Mouse (Mus musculus) neural tube, embryonic 13.5 days (tissue): Measurements from ENCODE around the gene Zbtb21. TPM values are rescaled to one million over a fixed set of nuclear protein-coding genes. Genes with fewer than 3 reads are reported as not detected.

Source experiments
- ATAC-seq: fragments of 200-750 bp; cut with Nextera tagmentation; 2 replicates; pipeline ENCODE4 v1.8.0; 2017; ENCODE audit warnings: low read depth, mild to moderate bottlenecking, moderate TSS enrichment, moderate library complexity
- H3K27ac ChIP-seq: fragments of 300-500 bp; sonication (generic); replicated peaks from 2 replicates; pipeline ENCODE4 v1.5.1; 2015; ENCODE audit warnings: moderate library complexity, mild to moderate bottlenecking, inconsistent platforms
- H3K27me3 ChIP-seq: fragments of 300-500 bp; sonication (generic); 2 replicates; pipeline ENCODE4 v1.6.1; 2015; ENCODE audit warnings: mild to moderate bottlenecking, inconsistent platforms
- H3K36me3 ChIP-seq: fragments of 300-500 bp; sonication (generic); 2 replicates; pipeline ENCODE4 v1.6.1; 2015; ENCODE audit warnings: mild to moderate bottlenecking, inconsistent platforms
- H3K4me1 ChIP-seq: fragments of 300-500 bp; sonication (generic); replicated peaks from 2 replicates; pipeline ENCODE4 v1.6.1; 2015; ENCODE audit warnings: inconsistent platforms
- H3K4me2 ChIP-seq: fragments of 300-500 bp; sonication (generic); 2 replicates; pipeline ENCODE4 v1.6.1; 2015; ENCODE audit warnings: inconsistent platforms, mild to moderate bottlenecking, moderate library complexity
- H3K4me3 ChIP-seq: fragments of 300-500 bp; sonication (generic); 2 replicates; pipeline ENCODE4 v1.5.1; 2015; ENCODE audit warnings: mild to moderate bottlenecking, inconsistent platforms
- H3K9ac ChIP-seq: fragments of 300-500 bp; sonication (generic); 2 replicates; pipeline ENCODE4 v1.6.1; 2015; ENCODE audit warnings: moderate library complexity, mild to moderate bottlenecking, inconsistent platforms
- H3K9me3 ChIP-seq: fragments of 300-500 bp; sonication (generic); 2 replicates; pipeline ENCODE4 v1.6.1; 2016; ENCODE audit warnings: inconsistent platforms
- WGBS: fragments of 180-500 bp; shearing (Covaris S2); methylation state at CpG from one replicate; pipeline ENCODE4 v1.1.7; 2015; 5-methylcytosine and 5-hydroxymethylcytosine counted together
- polyA plus RNA-seq: library from polyadenylated mRNA; unstranded; fragments of >200 nt; fragmentation: Nextera tagmentation; extraction: Ambion mirVana; gene quantifications from 2 replicates; pipeline ENCODE4 v1.2.1, GENCODE M21; 2015

Zbtb21 gene
- polyA plus RNA-seq, 1 experiment from 2014 or later: 13.5 TPM

DNA sequence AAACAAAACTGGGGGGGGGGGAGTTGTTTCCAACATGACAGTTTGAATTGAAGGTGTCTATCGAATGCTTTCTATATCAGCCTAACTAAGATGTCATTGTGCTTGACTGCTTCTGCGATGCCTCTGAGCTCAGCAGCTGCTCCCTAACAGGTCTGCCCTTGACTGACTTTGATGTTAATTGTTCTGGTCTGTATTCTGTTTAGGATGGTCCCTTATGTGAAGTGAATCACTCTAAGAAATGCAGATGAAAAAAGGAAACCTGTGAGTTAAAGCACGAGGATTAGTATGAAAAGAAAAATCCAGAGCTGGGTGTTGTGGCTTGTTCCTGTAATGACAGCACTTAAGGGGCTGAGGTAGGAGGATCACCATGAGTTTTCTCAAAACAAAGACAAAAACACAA is 26.6 kb downstream of the Zbtb21 start:
- Histone ChIP-seq H3K9me3 (no peaks in the 10 kb centered on the region), H3K4me3 (no peak overlapping the region), H3K4me1 (no peaks in the 10 kb centered on the region), H3K9ac (no peak overlapping the region), H3K4me2 (no peak overlapping the region), H3K27me3 (no peaks in the 10 kb centered on the region), H3K36me3 (no peaks in the 10 kb centered on the region), H3K27ac (no peak overlapping the region)
- 84% methylated on average over 3 of the region's 3 CpGs for WGBS
- no peak for ATAC-seq

DNA sequence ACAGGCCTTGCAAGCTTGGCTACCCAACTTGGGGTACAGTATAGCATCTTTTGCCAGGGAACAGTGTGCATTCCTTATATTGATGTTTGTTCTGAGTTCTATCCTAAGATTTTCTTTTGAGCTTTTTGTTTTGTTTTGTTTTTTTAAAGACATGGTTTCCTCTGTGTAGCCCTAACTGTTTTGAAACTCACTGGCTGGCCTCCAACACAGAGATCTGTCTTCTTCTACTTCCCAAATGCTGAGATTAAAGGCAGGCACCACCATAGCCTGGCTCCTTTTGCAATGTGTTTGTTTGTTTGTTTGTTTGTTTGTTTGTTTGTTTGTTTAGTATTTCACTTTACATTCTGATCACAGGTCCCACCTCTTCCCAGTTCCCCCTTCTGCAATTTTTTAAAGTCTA is 32.2 kb downstream of the Zbtb21 start:
- no peaks in the 10 kb centered on the region for H3K36me3 ChIP-seq
- H3K4me2 ChIP-seq: no peak overlapping the region
- ATAC-seq: no peak
- no peaks in the 10 kb centered on the region for H3K27me3 ChIP-seq
- no peaks in the 10 kb centered on the region for H3K9me3 ChIP-seq
- H3K4me3 ChIP-seq: no peak overlapping the region
- no peaks in the 10 kb centered on the region for H3K4me1 ChIP-seq
- H3K27ac ChIP-seq: no peak overlapping the region
- H3K9ac ChIP-seq: no peak overlapping the region

DNA sequence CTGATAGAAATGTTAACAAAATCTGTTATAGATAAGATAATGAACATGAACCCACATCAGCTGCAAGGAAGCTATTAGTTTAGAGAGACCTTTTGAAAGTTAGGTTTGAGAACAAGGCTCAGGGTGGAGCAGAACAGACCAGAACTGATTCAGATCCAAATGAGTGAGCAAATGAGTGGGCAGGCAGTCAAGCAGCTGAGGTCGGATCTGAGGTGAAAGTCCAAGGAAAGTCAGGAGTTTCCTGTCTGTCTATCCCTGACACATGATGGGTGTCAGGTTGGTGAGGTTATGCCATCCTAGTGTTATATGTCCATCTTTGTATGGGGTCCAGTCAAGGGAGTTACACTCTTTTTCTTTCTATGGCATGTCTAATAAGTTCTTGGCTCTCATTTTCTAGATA is 32.9 kb downstream of the Zbtb21 start:
- no peaks in the 10 kb centered on the region for H3K36me3 ChIP-seq
- no peaks in the 10 kb centered on the region for H3K27me3 ChIP-seq
- H3K4me1 ChIP-seq: no peaks in the 10 kb centered on the region
- no peak overlapping the region for H3K4me3 ChIP-seq
- no peak overlapping the region for H3K27ac ChIP-seq
- no peaks in the 10 kb centered on the region for H3K9me3 ChIP-seq
- no peak overlapping the region for H3K4me2 ChIP-seq
- no peak for ATAC-seq
- H3K9ac ChIP-seq: no peak overlapping the region
- 44% methylated on average over 1 of the region's 1 CpGs for WGBS

DNA sequence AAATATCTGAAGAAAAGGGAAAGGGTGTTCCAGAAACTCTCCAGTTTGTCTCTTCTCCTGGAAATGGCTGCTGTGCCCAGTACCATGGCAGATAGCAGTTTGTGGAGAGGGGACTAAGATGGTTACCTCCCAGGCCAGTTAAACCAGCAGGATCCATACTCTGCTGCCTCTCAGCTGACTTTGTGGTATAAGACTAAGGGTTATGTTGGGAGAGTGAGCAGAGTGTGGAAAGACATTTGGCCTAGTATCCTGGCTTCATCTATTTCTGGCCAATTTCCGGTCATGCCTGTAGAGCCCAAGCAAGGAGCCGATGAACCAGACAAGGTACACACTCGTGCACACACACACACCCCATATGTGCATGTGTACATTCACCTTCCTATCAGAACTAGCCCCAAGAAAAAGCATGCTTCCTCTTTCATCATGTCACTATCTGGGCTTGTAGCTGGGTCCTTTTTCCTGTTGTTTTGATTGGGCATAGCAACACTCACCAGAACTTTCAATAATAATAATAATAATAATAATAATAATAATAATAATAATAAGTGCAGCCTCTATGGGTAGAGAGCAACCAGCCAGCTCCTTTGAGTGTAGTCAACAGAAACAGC is 35.0 kb downstream of the Zbtb21 start:
- Histone ChIP-seq H3K9me3 (no peaks in the 10 kb centered on the region), H3K4me1 (peaks cover 5% of the 10 kb centered on the region; the same call in 1 of the 2 replicates), H3K27ac (no peak overlapping the region), H3K36me3 (no peaks in the 10 kb centered on the region), H3K4me2 (no peak overlapping the region), H3K27me3 (no peaks in the 10 kb centered on the region), H3K4me3 (no peak overlapping the region), H3K9ac (no peak overlapping the region)
- 89% methylated on average over 3 of the region's 3 CpGs for WGBS
- no peak for ATAC-seq

DNA sequence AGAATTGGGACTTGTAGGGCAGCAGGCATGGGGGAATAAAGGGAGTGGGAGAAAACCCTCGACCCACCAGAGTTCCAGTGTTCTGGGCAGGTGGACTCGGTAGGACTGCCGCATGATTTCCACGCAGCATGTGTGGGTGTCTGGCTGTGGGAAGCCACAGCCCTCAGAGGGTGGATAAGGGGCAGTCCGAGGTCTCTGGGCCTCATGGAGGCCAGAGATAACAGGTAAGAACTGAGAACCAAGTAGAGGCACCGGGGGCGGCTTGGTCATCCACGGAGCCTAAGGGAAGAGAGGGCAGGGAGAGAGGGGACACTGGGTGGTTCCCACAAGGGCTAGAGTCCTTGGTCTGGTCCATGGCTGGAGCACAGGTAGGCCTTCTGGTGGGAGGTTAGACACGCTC is 36.0 kb downstream of the Zbtb21 start:
- no peak overlapping the region for H3K9ac ChIP-seq
- no peak overlapping the region for H3K27ac ChIP-seq
- H3K4me3 ChIP-seq: no peak overlapping the region
- no peaks in the 10 kb centered on the region for H3K9me3 ChIP-seq
- ATAC-seq: no peak
- peaks cover 11% of the 10 kb centered on the region for H3K4me1 ChIP-seq
- H3K27me3 ChIP-seq: no peaks in the 10 kb centered on the region; the same call in 1 of the 2 replicates
- 89% methylated on average over 9 of the region's 9 CpGs for WGBS
- no peaks in the 10 kb centered on the region for H3K36me3 ChIP-seq
- no peak overlapping the region for H3K4me2 ChIP-seq

DNA sequence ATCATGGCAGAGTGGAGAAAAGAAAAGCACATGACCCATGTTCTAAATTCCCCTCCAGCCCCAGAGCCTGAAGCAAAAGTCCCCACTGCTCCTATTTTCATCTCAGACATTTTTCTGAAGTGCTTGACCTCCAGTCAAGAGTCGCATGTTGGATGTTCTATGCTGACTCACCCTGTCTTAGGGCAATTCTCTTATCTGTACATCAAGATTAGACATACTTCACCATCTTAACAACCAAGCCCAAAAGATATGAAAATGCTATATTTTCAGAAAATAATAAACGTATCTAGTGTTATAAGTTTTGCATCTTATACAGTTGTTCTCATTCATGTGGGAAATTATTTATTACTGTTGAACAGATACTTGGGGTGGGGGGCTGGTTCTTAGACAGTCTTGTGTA is 36.7 kb downstream of the Zbtb21 start:
- no peak overlapping the region for H3K9ac ChIP-seq
- ATAC-seq: no peak
- 81% methylated on average over 2 of the region's 2 CpGs for WGBS

DNA sequence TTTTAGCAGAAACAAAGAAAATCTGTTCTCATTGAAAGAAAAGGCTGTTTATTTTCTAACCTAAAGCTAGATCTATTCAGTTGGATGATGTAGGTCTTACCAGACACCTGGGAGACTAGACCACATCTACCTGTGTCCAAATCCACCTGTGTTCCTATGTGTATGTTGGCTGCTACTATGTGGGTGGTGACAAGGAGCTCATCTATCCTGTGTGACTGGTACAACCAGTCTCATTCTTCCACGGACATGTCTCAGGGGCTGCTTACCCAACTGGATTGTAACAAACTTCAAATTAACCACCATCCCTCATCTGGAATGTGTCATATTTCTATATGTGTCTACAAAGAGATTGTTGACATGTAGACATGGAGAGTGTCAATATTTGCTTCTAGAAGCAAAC is 38.7 kb downstream of the Zbtb21 start:
- ATAC-seq: no peak
- no peaks in the 10 kb centered on the region for H3K36me3 ChIP-seq
- no peaks in the 10 kb centered on the region for H3K9me3 ChIP-seq
- WGBS: 91% methylated on average over 1 of the region's 1 CpGs
- H3K4me1 ChIP-seq: peaks cover 21% of the 10 kb centered on the region
- no peak overlapping the region for H3K27ac ChIP-seq
- no peak overlapping the region for H3K4me3 ChIP-seq
- no peaks in the 10 kb centered on the region; the same call in 1 of the 2 replicates for H3K27me3 ChIP-seq
- H3K4me2 ChIP-seq: no peak overlapping the region
- H3K9ac ChIP-seq: no peak overlapping the region

More for the DNA sequence above, 36.7 kb downstream of the Zbtb21 start:
- Histone ChIP-seq H3K4me1 (peaks cover 16% of the 10 kb centered on the region), H3K27me3 (no peaks in the 10 kb centered on the region; the same call in 1 of the 2 replicates), H3K4me3 (no peak overlapping the region), H3K36me3 (no peaks in the 10 kb centered on the region), H3K9me3 (no peaks in the 10 kb centered on the region), H3K4me2 (no peak overlapping the region), H3K27ac (no peak overlapping the region)

DNA sequence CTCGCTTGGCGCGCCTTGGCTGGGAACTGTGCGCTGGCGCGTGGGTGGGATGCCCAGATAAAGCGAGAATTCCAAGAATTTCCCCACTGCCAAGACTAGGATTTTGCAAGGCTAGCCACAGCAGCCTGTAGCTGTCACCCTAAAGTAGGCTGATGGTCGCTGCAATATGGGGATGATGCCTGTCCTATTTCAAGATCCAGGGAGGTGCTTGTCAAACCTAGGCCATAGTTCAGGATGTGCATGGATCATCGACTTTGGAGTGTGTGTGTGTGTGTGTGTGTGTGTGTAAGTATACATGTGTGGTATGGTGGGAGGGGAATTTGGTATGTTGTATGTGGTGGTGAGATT is 39.7 kb downstream of the Zbtb21 start:
- ATAC-seq: peak; percentile 62
- WGBS: 1% methylated on average over 9 of the region's 9 CpGs
- H3K27me3 ChIP-seq: no peaks in the 10 kb centered on the region; the same call in 1 of the 2 replicates
- peaks cover 21% of the 10 kb centered on the region for H3K4me1 ChIP-seq
- H3K9me3 ChIP-seq: no peaks in the 10 kb centered on the region
- H3K4me3 ChIP-seq: peak overlapping the region; percentile 87
- peak overlapping the region; percentile 74 for H3K4me2 ChIP-seq
- H3K36me3 ChIP-seq: no peaks in the 10 kb centered on the region
- peak overlapping the region; percentile 77 for H3K9ac ChIP-seq
- H3K27ac ChIP-seq: 0 out of 2 replicates have a peak overlapping the region, but pooled peaks have one; percentile 61

DNA sequence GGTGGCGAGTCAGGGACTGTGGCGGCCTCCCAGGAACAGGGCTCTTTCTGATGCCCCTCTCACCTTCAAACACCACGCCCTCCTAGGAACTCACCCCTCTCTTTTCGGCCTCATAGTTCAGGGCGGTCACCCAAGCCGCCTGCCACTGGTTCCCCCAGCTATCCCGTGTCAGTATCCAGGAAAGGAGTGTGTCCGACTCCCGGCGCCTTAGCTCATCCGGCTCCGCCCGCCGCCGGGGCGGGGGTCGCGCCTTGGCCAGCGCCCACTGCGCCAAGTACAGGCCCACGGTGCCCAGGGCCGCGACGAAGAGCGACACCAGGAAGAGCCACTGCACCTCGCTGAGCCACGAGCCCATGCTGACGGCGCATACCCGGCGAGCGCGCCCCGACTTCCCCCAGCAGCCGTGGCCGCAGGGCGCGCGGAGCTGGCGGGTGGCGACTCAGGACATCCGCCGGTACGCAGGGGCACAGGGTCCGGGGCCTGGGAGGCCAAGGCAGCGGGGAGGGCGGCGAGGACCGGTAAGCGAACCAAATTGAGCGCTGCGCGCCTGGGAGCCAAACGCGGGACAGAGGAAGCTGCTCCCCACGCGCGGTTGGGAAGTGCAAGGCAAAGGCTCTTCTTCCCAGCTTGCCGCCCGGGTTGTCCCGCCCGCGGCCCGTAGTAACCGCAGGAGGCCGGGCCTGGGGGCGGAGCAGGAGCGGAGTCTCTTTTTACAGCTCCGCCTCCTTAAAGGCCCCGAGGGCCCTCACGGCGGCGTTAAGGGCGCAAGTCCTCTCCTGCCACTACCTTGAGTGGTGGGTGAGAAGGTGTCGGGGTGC is 40.3 kb downstream of the Zbtb21 start:
- under 1% methylated on average over 74 of the region's 75 CpGs for WGBS
- Histone ChIP-seq H3K4me3 (peak overlapping the region; percentile 87), H3K27me3 (no peaks in the 10 kb centered on the region; the same call in 1 of the 2 replicates), H3K9ac (peak overlapping the region; percentile 77), H3K4me1 (peaks cover 21% of the 10 kb centered on the region), H3K4me2 (peak overlapping the region; percentile 74), H3K27ac (peak overlapping the region; percentile 61), H3K36me3 (no peaks in the 10 kb centered on the region), H3K9me3 (no peaks in the 10 kb centered on the region)
- peak; percentile 97 for ATAC-seq

DNA sequence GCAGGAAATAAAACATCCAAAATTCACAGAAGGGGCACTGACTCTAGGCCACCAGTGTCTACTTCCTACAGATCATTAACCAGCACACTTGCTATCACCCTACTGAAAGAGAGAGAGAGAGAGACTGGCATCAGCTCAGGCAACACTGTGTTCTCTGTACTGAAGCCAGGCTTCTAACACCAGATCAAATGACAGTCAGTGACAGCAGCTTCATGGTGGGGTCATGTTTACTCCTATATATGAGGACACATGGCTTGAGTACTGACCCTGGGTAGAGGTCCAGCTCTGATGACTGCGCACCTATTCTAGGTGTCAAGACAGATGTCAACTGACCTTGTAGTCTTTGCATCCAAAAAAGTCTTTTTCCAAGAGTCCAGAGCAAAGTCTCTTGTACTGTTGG is 41.8 kb downstream of the Zbtb21 start:
- Histone ChIP-seq H3K4me2 (no peak overlapping the region), H3K27ac (no peak overlapping the region), H3K9ac (no peak overlapping the region), H3K9me3 (no peaks in the 10 kb centered on the region), H3K4me1 (peaks cover 21% of the 10 kb centered on the region), H3K36me3 (no peaks in the 10 kb centered on the region), H3K4me3 (no peak overlapping the region), H3K27me3 (no peaks in the 10 kb centered on the region; the same call in 1 of the 2 replicates)
- WGBS: 98% methylated on average over 1 of the region's 1 CpGs
- no peak for ATAC-seq

DNA sequence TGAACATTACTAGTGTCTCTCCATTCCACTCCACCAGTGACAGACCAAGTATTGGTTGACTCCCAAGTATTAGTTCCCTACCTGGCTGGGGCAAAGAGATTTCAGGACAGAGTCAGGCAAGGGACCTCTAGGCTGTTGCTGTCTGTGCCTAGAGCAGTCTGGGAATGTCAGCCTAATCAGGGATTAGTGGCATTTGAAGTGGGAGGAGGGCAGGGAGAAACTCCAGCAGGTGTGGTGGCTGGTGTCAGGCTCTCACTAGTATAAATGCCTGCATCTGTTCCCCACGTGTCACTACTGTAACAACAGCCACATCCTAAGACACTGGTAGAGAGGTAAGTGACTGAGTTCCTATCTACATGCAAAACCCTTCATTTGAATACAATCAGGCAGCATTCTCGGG is 42.6 kb downstream of the Zbtb21 start:
- no peaks in the 10 kb centered on the region for H3K36me3 ChIP-seq
- WGBS: 36% methylated on average over 2 of the region's 2 CpGs
- ATAC-seq: no peak
- no peak overlapping the region for H3K4me2 ChIP-seq
- no peak overlapping the region for H3K27ac ChIP-seq
- H3K27me3 ChIP-seq: no peaks in the 10 kb centered on the region; the same call in 1 of the 2 replicates
- H3K4me3 ChIP-seq: no peak overlapping the region
- H3K4me1 ChIP-seq: peaks cover 21% of the 10 kb centered on the region
- no peaks in the 10 kb centered on the region for H3K9me3 ChIP-seq
- no peak overlapping the region for H3K9ac ChIP-seq

DNA sequence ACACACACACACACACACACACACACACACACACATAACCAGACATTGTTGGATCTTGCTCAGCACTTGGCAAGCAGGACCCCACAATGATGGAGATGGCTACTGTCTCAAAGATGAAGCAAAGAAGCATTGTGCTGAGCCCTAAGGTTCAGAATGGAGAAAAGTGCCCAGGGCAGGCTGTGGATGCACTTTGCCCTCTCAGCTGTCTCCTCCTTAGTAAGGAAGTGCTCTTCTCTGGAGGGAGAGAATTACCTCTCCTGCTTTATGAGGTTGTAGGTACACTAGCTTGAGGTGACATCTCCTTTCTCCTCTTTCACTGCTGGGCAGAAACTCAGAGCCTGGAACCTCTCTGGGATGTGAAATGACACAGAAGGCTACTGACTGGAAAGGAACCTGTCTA is 49.5 kb downstream of the Zbtb21 start:
- Histone ChIP-seq H3K27ac (no peak overlapping the region), H3K4me1 (no peaks in the 10 kb centered on the region), H3K36me3 (no peaks in the 10 kb centered on the region), H3K9me3 (no peaks in the 10 kb centered on the region), H3K27me3 (no peaks in the 10 kb centered on the region), H3K4me3 (no peak overlapping the region), H3K9ac (no peak overlapping the region), H3K4me2 (no peak overlapping the region)
- ATAC-seq: no peak
